Mouse (Mus musculus) hindbrain, embryonic 16.5 days (tissue): ENCODE data around the gene Trim15. TPM values are rescaled to one million over a fixed set of nuclear protein-coding genes. Genes with fewer than 3 reads are reported as not detected.

Source experiments
- ATAC-seq: fragments of 200-750 bp; cut with Nextera tagmentation; 2 replicates; pipeline ENCODE4 v1.8.0; 2017; ENCODE audit warnings: moderate TSS enrichment, moderate library complexity
- H3K27ac ChIP-seq: fragments of 300-500 bp; sonication (generic); 2 replicates; pipeline ENCODE4 v1.5.1; 2014; ENCODE audit warnings: low read depth, mild to moderate bottlenecking, control low read depth, low read length, moderate library complexity
- H3K27me3 ChIP-seq: fragments of 300-500 bp; sonication (generic); replicated peaks from 2 replicates; pipeline ENCODE4 v1.6.1; 2014; ENCODE audit warnings: low read length; ENCODE audit not compliant: control insufficient read depth, insufficient read depth
- H3K36me3 ChIP-seq: fragments of 300-500 bp; sonication (generic); 2 replicates; pipeline ENCODE4 v1.6.1; 2014; ENCODE audit warnings: mild to moderate bottlenecking, low read length, moderate library complexity, mixed read lengths; ENCODE audit not compliant: control insufficient read depth, insufficient read depth
- H3K4me1 ChIP-seq: fragments of 300-500 bp; sonication (generic); 2 replicates; pipeline ENCODE4 v1.6.1; 2014; ENCODE audit warnings: low read depth, low read length; ENCODE audit not compliant: control insufficient read depth, insufficient read depth
- H3K4me2 ChIP-seq: fragments of 300-500 bp; sonication (generic); 2 replicates; pipeline ENCODE4 v1.6.1; 2014; ENCODE audit warnings: mild to moderate bottlenecking, low read length, control low read depth, moderate library complexity
- H3K4me3 ChIP-seq: fragments of 300-500 bp; sonication (generic); 2 replicates; pipeline ENCODE4 v1.5.1; 2014; ENCODE audit warnings: mild to moderate bottlenecking, low read length, control low read depth, moderate library complexity
- H3K9ac ChIP-seq: fragments of 300-500 bp; sonication (generic); 2 replicates; pipeline ENCODE4 v1.6.1; 2014; ENCODE audit warnings: low read depth, mild to moderate bottlenecking, control low read depth, low read length, moderate library complexity
- H3K9me3 ChIP-seq: fragments of 300-500 bp; sonication (generic); 2 replicates; pipeline ENCODE4 v1.6.1; 2014; ENCODE audit warnings: mild to moderate bottlenecking, low read length, moderate library complexity; ENCODE audit not compliant: control insufficient read depth
- polyA plus RNA-seq: library from polyadenylated mRNA; unstranded; fragments of >200 nt; fragmentation: Nextera tagmentation; extraction: Ambion mirVana; gene quantifications from 2 replicates; pipeline ENCODE4 v1.2.1, GENCODE M21; 2015

Gene Trim15
- polyA plus RNA-seq, 1 experiment from 2014 or later: 1.1 TPM

DNA sequence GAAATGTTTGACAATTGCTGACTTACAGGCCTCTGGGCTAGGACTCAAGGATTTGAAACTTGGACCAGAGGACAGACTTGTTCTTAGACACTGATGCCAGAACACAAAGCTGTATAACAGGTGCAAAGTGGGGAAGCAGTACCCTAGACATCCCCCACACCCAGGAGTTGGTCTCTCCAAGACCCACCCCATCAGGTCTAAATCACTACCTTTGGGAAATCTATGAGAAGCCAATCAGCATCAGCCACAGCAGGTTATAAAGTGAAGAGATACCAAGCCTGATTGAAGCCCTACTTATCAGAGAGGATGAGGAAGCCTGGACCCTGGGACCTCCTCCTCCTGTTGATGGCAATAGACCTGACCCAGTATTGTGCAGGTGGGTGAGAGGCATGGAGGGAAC, 55.1 kb downstream of the Trim15 start, which contains the start of gene H2-M10.6:
H2-M10.6 (plus strand) TSS at position 301 of the 400 bp plus-strand sequence.
- ATAC-seq: no peak
- no peak within 1 kb of the TSS for H3K27ac ChIP-seq
- no peaks in the 10 kb centered on the region for H3K27me3 ChIP-seq
- no peaks in the 10 kb centered on the region for H3K4me1 ChIP-seq
- no peak within 1 kb of the TSS for H3K4me2 ChIP-seq
- no peak within 1 kb of the TSS for H3K4me3 ChIP-seq
- no peaks in the 10 kb centered on the region for H3K36me3 ChIP-seq
- no peaks in the 10 kb centered on the region for H3K9me3 ChIP-seq
- H3K9ac ChIP-seq: no peak within 1 kb of the TSS

Other genes with a start within 250 kb of the Trim15 start
- gene H2-M9, start 224.5 kb downstream of the Trim15 start, polyA plus RNA-seq: not detected in 2 replicates
- gene H2-M1, start 195.0 kb downstream of the Trim15 start, polyA plus RNA-seq: not detected in 2 replicates
- not detected in 2 replicates for gene H2-M10.5, start 94.3 kb downstream of the Trim15 start, polyA plus RNA-seq
- not detected in 2 replicates for gene H2-M10.6, start 55.0 kb downstream of the Trim15 start, polyA plus RNA-seq
- 49.5 and 53.8 TPM in 2 replicates for gene Trim26, start 30.1 kb downstream of the Trim15 start, polyA plus RNA-seq
- 0.78 and 1.2 TPM in 2 replicates for gene Trim10, start 2.4 kb upstream of the Trim15 start, polyA plus RNA-seq
- gene Trim40, start 22.9 kb upstream of the Trim15 start, polyA plus RNA-seq: 0.08 TPM in 1 of 2 replicates, not detected in the other
- not detected in 2 replicates for gene Trim31, start 30.9 kb upstream of the Trim15 start, polyA plus RNA-seq
- 1.6 and 2.6 TPM in 2 replicates for gene Rnf39, start 75.7 kb upstream of the Trim15 start, polyA plus RNA-seq
- gene Ppp1r11, start 84.5 kb upstream of the Trim15 start, polyA plus RNA-seq: 156 and 165 TPM in 2 replicates
- 48.8 and 51.7 TPM in 2 replicates for gene Znrd1, start 91.3 kb upstream of the Trim15 start, polyA plus RNA-seq
- gene Znrd1as, start 91.4 kb upstream of the Trim15 start, polyA plus RNA-seq: 4.5 and 5.6 TPM in 2 replicates
- gene 2410137M14Rik, start 114.0 kb upstream of the Trim15 start, polyA plus RNA-seq: 0.36 and 0.50 TPM in 2 replicates
- gene H2-M5, start 122.3 kb upstream of the Trim15 start, polyA plus RNA-seq: 2.4 and 2.6 TPM in 2 replicates
- gene Zfp57, start 134.0 kb upstream of the Trim15 start, polyA plus RNA-seq: 206 and 224 TPM in 2 replicates
- gene Mog, start 156.2 kb upstream of the Trim15 start, polyA plus RNA-seq: 1.6 and 1.9 TPM in 2 replicates
- gene Gabbr1, start 178.8 kb upstream of the Trim15 start, polyA plus RNA-seq: 82.9 and 85.5 TPM in 2 replicates
- 0.09 TPM in 1 of 2 replicates, not detected in the other for gene Olfr90, start 221.3 kb upstream of the Trim15 start, polyA plus RNA-seq
- gene Olfr91, start 231.1 kb upstream of the Trim15 start, polyA plus RNA-seq: not detected in 2 replicates